Mouse (Mus musculus) kidney, adult 8-10 months (tissue): ENCODE results near the gene Sox2.

Experiments used
- DNase-seq, 2 experiments: peaks; one replicate each; pipeline ENCODE4 v3.0.0; 2022

The Sox2 gene

DNA sequence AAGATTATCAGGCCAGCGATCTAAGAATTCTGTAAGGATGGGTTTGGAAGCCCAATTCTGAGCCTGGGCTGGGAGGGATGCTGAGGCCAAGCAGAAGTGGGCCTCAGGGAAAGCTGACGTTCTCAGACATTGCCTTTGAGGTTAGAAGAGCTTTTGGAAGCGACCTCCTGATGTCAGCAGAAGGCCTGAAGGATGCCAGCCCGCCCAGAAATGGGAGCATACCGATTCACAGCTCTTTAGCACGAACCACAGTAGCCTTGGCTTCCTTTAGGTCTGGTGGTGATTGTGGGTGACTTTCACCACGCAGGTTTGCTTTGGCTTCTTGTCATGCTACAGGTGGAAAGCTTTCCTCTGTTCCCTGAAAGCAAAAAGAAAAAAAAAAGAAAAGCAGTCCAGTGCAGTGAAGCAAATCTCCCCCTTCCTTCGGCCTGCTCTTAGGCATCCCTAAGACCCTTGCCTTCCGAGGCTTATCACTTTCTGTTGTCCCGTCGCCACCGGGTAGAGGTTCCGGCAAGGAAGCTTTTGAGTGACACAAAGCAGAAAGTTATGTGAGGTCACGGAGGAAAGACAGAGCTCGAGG, 6.6 kb upstream of the Sox2 start:
- no peak for DNase-seq

DNA sequence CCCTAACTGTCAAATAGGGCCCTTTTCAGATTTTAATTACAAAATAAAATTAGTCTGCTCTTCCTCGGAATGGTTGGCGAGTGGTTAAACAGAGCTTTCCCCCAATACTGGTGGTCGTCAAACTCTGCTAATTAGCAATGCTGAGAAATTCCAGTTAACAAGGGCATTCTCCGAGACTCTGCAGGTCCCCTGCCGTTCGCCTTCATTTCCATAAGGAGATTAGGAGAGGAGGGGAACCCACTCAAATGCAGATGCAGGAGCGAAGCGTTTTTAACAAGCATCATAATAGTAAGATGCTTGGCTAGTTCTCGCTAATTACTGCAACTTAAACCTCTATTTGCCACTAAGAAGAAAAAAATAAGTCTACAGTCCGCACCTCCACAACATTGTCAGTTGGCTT, 4.0 kb upstream of the Sox2 start:
- DNase-seq: no peak

DNA sequence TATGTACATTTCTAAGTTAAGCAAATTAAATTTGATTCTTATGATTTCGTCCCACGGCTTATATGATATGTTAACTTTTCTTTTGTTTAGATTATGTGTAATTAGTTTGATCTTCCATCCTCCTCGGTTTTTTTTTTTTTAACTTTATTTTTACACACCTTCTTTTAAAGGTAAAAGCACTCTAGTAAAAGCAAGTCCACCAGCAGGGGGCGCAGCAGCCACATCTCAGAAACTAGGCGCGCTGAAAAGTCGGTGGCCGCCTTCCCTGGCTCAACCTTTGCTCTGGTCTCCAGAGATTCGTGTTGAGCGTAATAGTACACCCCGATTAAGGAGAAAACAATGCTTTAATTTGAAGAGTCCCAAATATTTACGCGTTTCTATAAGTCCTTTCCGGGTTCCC, 2.5 kb upstream of the Sox2 start:
- DNase-seq: peak; percentile 37 to 82

DNA sequence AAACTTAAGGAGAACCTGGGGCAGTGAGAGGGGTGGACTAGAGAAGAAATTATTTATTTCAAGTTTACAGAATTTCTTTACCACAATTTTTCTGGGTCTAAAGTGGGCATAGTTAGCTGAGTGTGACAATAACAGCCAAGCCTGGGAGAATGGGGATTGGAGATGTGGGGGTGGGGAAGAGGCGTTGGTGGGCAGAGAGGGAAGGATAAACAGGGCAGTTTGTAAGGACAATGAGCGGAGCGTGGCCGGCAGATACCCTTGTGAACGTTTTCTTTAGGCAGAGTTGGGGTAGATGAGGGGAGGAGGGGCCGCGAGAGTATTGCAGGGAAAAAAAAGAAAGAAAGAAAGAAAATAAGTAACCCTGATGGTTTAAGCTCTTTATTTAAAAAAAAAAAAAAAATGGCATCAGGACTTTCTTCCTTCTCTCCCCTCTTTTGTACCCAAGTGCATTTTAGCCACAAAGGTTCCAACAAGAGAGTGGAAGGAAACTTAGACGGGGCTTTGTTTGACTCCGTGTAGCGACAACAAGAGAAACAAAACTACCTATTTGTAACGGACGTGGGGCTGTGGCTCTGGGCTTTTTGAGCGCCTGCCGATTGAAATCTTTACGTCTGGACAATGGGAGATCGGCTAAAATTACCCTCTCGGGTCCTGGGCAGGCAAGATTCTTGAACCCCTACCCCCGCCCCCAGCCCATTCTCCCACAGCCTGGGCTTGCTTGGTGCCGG, 1.9 kb upstream of the Sox2 start:
- DNase-seq: no peak

DNA sequence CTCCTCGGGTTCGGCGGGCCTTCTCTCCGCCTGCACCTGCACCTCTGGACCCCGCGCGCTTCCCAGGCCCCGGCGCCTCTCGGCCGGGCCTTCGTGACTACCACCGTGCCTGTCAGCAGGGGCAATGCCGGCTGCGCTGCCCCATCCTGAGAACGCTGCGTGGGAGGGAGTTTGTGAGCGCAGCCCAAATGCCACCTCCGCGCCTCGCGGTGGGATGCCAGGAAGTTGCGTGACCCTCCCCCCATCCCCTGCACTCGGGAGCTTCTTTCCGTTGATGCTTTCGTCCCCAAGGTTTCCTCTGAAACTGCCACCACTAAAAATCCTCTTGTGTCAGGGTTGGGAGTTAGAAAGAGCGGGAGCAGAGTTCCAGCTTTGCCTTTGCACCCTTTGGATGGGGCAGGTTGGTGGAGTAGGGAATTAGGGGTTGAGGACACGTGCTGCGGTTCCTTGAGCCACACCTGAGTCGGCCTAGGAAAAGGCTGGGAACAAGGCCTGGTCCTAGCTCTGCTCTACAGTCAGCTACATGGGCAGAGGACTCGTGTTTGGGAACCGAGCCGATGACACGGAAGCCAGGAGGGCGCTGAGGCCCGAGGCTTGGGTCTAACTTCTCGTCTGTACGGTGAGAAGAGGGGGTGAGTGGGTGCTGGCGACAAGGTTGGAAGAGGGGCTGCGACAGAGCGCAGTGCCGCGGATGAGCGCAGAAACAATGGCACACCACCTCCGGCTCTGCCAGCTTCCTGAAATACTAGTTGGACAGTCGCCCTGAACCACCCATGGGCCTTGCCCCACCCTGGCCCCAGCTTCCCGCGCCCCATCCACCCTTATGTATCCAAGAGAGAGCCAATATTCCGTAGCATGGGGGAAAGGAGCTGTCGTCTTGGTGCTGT, 1.1 kb upstream of the Sox2 start:
- DNase-seq: no peak

DNA sequence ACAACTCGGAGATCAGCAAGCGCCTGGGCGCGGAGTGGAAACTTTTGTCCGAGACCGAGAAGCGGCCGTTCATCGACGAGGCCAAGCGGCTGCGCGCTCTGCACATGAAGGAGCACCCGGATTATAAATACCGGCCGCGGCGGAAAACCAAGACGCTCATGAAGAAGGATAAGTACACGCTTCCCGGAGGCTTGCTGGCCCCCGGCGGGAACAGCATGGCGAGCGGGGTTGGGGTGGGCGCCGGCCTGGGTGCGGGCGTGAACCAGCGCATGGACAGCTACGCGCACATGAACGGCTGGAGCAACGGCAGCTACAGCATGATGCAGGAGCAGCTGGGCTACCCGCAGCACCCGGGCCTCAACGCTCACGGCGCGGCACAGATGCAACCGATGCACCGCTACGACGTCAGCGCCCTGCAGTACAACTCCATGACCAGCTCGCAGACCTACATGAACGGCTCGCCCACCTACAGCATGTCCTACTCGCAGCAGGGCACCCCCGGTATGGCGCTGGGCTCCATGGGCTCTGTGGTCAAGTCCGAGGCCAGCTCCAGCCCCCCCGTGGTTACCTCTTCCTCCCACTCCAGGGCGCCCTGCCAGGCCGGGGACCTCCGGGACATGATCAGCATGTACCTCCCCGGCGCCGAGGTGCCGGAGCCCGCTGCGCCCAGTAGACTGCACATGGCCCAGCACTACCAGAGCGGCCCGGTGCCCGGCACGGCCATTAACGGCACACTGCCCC, 586 bp downstream of the Sox2 start:
- no peak for DNase-seq

DNA sequence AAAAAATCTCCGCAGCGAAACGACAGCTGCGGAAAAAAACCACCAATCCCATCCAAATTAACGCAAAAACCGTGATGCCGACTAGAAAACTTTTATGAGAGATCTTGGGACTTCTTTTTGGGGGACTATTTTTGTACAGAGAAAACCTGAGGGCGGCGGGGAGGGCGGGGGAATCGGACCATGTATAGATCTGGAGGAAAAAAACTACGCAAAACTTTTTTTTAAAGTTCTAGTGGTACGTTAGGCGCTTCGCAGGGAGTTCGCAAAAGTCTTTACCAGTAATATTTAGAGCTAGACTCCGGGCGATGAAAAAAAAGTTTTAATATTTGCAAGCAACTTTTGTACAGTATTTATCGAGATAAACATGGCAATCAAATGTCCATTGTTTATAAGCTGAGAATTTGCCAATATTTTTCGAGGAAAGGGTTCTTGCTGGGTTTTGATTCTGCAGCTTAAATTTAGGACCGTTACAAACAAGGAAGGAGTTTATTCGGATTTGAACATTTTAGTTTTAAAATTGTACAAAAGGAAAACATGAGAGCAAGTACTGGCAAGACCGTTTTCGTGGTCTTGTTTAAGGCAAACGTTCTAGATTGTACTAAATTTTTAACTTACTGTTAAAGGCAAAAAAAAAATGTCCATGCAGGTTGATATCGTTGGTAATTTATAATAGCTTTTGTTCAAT, 1.4 kb downstream of the Sox2 start:
- DNase-seq: no peak

DNA sequence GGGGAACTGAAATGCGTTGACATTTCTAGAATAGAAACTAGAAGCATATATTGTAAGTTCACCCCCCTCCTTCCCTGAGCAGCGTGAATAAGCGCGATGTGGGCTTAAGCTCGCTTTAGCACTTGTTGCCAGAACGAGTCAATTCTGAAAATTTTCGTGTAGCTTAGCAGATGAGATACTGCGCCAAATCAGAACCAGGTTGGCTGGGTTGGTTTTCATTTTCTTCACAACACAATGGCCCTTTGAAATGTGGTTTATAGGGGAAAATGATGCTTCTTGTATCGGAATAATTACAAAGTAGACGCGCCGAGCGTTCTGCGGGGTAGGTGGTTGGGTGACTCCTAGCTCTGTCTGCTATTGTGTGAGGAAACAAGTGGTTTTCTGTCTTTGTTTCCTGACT, 2.4 kb downstream of the Sox2 start:
- DNase-seq: no peak

DNA sequence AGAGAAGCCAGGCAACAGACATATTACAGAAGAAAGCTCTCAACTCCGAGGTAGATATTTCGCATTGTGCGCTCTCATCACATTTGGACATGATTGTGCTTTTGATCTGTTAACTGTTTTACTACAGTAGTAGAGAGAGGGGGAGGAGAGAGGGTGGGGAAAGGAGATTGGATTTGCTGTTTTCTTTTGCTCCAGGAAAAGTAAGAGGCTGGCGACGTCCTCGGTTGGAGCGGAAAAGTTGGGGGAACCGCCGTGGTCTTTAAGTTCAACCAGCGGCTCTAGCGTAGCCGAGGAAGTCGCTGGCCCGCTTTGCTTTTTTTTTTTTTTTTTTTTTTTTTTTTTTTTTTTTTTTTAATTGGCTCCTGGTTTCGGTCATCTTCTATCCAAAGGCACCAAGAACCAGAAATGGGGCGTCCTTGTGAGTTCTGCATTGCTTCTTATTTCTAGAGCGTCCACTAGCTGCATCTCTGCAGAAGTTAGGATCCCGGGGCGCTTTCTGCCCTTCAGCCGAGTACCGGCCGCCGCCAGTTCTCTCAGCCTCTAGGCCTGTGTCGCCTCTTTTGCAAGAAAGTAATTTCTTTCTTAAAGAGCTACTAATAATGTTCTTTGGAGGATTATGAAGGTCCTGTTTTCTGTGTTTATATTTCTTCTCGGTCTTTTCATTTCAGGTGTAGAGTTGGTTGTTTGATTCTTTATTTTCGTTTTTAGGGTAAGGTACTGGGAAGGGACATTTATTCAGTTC, 3.2 kb downstream of the Sox2 start:
- no peak for DNase-seq

DNA sequence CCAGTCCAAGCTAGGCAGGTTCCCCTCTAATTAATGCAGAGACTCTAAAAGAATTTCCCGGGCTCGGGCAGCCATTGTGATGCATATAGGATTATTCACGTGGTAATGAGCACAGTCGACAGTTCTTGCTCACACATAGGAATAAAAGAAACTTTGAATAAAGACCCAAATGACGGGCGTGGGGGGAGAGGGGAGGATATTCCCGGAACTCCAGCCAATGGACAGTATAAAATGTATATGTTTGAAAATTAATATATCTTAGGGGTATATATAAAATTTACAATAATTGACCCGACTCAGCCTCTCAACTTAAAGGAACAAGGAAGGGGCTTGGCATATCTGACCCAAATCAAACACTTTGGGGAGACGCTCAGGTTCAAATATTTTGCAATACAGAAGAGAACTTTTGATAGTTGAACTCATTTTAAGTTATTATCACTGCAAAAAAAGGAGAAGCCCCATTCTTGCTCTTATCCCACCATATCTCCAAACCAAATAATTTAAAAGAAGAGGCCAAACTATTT, 3.8 kb downstream of the Sox2 start:
- no peak for DNase-seq

DNA sequence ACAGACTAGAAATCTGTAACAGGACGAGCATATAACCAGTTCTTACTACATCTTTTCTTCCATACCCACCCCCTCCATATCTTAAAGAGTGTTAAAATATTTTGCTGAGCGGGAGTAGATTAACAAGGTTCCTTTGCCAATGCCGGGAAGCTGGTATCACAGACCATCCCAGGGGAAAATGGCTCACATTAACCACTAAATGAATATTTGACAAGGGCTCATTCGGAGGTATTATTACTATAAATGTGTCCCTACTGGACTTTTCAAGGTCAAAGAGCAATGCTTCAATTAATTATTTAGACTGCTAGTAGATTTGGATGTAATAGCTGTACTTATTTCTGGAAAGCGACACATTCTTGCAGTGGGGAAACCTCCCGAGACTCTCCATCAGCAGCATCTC, 4.6 kb downstream of the Sox2 start:
- DNase-seq: no peak

DNA sequence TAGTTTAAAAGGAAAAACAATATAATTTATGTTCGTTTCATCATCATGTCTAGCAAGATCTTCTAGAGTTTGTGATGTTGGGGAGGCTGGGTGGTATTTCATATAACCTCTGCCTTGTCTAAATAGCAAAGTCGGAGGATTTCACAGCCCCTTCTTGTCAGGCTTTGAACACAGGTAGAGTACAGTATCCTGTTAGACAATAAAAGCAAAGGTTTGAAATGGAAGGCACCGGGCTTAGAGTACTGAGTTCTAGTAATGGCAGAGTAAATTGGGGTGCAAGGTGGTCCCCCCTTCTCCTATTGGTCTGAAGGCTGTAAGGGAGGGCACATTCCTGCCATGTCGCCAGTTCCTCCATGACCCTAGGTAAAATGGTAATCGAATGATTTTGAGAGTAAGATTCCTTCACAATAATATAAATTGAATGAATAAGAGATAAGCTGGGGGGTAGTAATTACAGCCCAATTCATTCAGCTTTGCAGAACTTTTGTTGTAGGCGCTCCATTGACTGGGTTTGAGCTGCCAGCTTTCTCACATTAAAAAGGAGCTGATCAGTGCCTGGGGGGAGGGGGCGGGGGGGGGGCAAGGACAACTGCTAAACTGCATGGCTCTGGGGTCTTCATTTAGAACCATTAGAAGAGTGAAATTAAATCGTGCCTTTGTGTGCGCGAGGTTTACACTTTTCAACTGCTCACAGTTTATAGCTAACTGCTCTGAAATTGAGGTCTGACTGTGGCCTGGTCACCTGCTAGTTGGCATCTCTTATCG, 5.3 kb downstream of the Sox2 start:
- DNase-seq: no peak

DNA sequence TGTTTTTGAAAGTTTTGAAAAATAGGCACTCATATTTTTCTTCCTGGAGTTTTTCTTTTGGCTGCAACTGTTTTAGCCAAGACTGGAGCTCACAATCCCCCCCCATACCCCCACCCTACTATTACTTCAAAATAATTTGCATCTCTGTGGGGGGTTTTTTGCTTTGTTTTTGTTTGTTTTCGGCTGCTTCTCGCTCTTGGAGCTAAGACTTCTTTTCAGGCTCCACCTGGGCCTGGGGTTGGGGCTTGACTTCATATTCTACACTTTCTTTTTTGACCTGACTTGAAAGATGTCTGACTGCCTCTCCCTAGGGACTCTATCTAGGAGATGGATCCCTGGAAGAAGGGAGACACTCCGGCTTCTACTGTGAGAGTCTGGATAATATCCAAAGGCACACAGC, 5.9 kb downstream of the Sox2 start:
- DNase-seq: no peak

DNA sequence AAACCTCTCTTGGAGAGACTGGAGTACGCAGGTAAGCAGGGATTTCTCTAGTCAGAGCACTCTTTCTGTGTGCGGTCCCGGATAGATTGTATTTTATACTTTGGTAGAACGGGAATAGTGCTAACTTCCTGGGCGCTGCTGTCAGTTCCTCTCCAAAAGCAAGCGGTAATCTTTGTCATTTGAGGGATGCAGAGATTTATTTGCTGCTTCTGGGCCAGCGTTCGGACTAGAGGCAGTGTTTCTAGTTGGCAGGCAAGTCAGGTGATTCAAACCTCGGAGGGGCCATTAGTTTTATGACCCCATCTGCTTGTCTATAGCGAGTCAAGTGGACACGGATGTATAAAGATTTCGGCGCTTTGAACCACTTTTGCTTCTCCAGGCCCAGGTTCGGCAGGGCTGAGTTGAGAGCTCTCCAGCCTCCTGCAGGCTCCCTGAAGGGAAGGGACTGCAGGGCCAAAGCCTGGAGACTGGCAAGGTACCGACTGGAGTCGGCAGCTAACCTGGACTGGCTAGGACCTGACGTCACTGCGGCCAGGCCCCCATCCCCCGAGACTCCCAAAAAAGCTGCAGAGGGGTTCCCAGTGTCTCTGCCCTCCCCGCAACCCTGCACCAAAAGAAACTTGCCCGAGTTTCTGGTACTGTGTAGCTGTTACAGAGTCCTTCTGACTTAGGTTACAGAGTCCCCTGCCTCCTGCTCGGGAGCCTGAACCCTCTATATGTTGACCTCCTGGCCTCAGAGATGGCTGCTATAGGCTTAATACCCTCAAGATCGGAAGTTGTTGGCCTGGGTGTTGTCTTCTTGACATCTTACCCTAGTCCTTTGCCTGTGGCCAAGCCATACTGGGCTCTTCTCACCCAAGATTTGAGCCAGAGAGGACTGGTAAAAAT, 6.9 kb downstream of the Sox2 start:
- no peak for DNase-seq

DNA sequence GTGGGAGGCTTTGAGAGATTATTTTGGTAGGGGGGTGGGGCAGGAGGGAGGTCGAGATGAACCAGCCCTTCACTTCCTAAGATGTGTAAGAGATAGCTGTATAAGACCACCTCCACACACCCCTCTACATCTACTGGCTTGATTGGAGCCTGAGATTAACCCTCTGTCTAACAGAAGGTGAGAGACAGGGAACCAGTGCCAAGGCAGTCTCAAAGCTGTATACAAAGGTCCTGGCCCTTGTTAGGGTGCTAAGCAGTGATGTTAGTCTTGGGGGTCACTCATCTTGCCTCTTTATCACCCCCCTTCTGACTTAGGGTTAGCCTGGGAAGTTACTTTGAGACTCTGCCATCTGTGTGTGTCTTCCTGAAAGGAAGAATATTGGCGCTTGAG, 7.5 kb downstream of the Sox2 start:
- no peak for DNase-seq

DNA sequence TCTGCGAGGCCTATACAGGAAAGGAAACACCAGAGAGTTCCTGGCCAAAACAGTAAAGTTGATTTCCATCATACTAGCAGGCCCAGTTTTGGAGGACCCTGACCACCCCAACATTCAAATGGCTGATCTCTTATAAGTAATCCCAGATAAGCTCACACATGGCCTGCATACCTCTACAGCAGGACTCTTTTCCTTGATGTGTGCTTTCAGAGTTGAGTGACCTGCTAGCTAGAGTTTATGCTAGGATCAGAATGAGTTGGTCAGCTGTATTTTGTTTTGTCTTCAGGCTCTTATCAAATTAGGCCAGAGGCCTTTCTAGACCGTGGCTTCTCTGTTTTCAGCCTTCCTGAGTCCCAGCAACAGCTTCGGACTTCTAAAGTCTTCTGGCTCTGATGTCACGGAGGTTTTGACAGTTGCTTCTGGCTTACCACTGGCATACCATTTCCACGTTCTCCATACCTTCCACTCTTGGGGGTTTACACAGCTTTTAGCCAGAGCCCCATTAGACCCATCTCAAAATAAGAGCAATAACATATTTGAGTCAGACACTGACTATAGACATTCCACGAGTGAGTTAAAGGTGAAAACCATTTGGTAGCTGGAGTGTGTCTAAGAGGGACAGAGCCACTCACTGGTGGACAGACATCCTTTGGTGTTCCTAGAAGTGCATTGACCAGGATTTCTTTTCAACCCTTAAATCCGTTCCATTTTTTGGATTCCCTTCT, 8.2 kb downstream of the Sox2 start:
- DNase-seq: no peak

DNA sequence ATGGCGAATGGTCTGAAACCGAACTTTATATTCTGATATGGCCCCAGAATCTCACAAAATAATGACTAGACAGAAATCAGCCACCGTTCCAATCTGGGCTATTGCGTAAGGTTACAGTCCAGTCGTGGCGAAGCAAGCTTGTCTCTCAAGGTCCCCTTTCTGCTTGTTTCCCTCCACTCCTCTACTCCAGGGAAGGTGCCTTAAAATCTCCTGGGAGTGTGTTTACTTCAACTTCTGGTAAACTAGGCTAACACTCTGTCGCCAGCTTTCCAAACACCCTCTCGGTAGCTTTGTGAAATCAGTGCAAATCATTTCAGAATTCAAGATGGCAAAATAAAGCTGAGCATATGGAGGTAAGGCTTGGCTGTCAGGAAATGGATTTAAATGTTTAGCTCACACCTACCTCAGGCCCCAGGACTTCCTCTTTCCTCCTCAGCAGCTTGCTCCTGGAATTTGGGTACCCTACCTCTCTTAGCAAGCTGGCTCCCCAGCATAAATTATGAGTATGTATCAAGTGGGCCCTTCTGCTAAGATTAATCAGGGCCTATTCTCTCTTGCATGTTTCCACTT, 8.8 kb downstream of the Sox2 start:
- no peak for DNase-seq

DNA sequence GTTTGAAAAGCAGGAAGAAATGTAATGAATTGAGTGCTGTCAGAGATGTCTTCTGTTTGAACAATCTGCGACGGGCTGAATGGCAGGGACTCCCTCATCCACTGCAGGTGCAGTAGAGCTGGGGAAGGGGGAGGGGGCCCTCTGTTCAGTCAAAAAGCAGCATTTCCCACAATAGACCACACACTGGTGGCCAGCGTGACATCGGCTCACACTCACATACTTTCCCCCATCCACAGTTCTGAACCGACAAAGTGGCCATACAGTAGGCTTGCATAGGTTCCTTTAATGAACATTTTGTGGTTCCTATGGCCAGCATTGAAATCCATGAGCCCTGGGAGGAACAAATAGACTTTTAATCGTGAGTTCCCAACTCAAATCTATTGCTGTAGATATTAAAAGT, 9.7 kb downstream of the Sox2 start:
- DNase-seq: no peak
